ENCODE assay signal across 31 mouse cellular contexts in genomic region chr14:54965044-54965443, GRCm38 (mm10). TPM values are rescaled to one million over a fixed set of nuclear protein-coding genes. Genes with fewer than 3 reads are reported as not detected.
"Had no signal": no experiment of that assay in that cellular context is flagged by ENCODE, and none has a peak within 500 bp of the region (broad histone marks: within the 10 kb centered on the region; RNA-seq: fewer than 3 reads in every experiment).

No protein-coding gene starts in this region.

- H3K4me2 ChIP-seq: kidney, embryonic 15.5 days; liver, embryonic 13.5 days; midbrain, embryonic 13.5 days; neural tube, embryonic 13.5 days; stomach, embryonic 15.5 days had no signal

- H3K9me3 ChIP-seq: kidney, embryonic 15.5 days; liver, embryonic 13.5 days; midbrain, embryonic 10.5 days; midbrain, embryonic 13.5 days; neural tube, embryonic 13.5 days; stomach, embryonic 15.5 days had no signal

- H3K27me3 ChIP-seq: kidney, embryonic 15.5 days; midbrain, embryonic 13.5 days; neural tube, embryonic 13.5 days; stomach, embryonic 15.5 days had no signal

- H3K4me1 ChIP-seq: liver, embryonic 13.5 days; midbrain, embryonic 13.5 days; stomach, embryonic 15.5 days had no signal

- H3K4me3 ChIP-seq: kidney, embryonic 15.5 days; left cerebral cortex, adult 2 months; liver, embryonic 13.5 days; megakaryocyte, embryonic 14.5 days; midbrain, embryonic 10.5 days; midbrain, embryonic 13.5 days; myocyte; neural tube, embryonic 13.5 days; stomach, embryonic 15.5 days had no signal

- H3K36me3 ChIP-seq: kidney, embryonic 15.5 days; liver, embryonic 13.5 days; midbrain, embryonic 10.5 days; midbrain, embryonic 13.5 days; neural tube, embryonic 13.5 days; stomach, embryonic 15.5 days had no signal

- DNase-seq: kidney, postnatal 10 days; kidney, postnatal 36 days; layer of hippocampus, postnatal 36 days; liver, embryonic 13.5 days; lung, adult 2 months; lung, postnatal 10 days; lung, postnatal 36 days; retina, postnatal 1 day; right cerebral cortex, postnatal 25 days; spleen, adult 18-20 months; thymus, postnatal 25 days had no signal

- H3K27ac ChIP-seq: kidney, embryonic 15.5 days; left cerebral cortex, adult 2 months; liver, embryonic 13.5 days; midbrain, embryonic 10.5 days; midbrain, embryonic 13.5 days; neural tube, embryonic 13.5 days; stomach, embryonic 15.5 days had no signal

- ATAC-seq: midbrain, embryonic 13.5 days; midbrain, embryonic 16.5 days had no signal

- H3K9ac ChIP-seq: kidney, embryonic 15.5 days; liver, embryonic 13.5 days; midbrain, embryonic 13.5 days; neural tube, embryonic 13.5 days; stomach, embryonic 15.5 days had no signal

RNA-seq across cellular contexts. Expression of gene Myh6, which starts 1.7 kb away (rescaled TPM):
- total RNA-seq: liver, adult 2 months; monocyte, adult 5-6 weeks; neutrophil, adult 5-6 weeks had no signal

RNA-seq across cellular contexts. Expression of gene Gm17428, which starts 11.7 kb away (rescaled TPM):
- total RNA-seq: layer of hippocampus, adult 8-10 months; layer of hippocampus, postnatal 10 days; layer of hippocampus, postnatal 36 days; left cerebral cortex, adult 2 months; left cerebral cortex, postnatal 10 days; left cerebral cortex, postnatal 36 days; liver, adult 2 months; monocyte, adult 5-6 weeks; neutrophil, adult 5-6 weeks had no signal
- polyA plus RNA-seq: kidney, embryonic 15.5 days; limb, embryonic 11.5 days; limb, embryonic 14.5 days; liver, adult 2 months; liver, embryonic 13.5 days; liver, embryonic 16.5 days; lung, adult 2 months; midbrain, embryonic 10.5 days; midbrain, embryonic 13.5 days; midbrain, embryonic 16.5 days; myocyte; neural tube, embryonic 13.5 days; stomach, embryonic 15.5 days; thymus, postnatal 0 days had no signal

RNA-seq across cellular contexts. Expression of gene Cmtm5, which starts 29.0 kb away (rescaled TPM):
- total RNA-seq: liver, adult 2 months; monocyte, adult 5-6 weeks; neutrophil, adult 5-6 weeks had no signal
- polyA plus RNA-seq: liver, adult 2 months; myocyte had no signal

RNA-seq across cellular contexts. Expression of gene Myh7, which starts 29.4 kb away (rescaled TPM):
- total RNA-seq: monocyte, adult 5-6 weeks; neutrophil, adult 5-6 weeks had no signal
- polyA plus RNA-seq: liver, adult 2 months had no signal

RNA-seq across cellular contexts. Expression of gene Il25, which starts 32.5 kb away (rescaled TPM):
- total RNA-seq: layer of hippocampus, postnatal 10 days; layer of hippocampus, postnatal 36 days; left cerebral cortex, adult 2 months; left cerebral cortex, postnatal 10 days; left cerebral cortex, postnatal 36 days; liver, adult 2 months; monocyte, adult 5-6 weeks; neutrophil, adult 5-6 weeks had no signal
- polyA plus RNA-seq: kidney, embryonic 15.5 days; limb, embryonic 11.5 days; liver, adult 2 months; liver, embryonic 13.5 days; liver, embryonic 16.5 days; lung, adult 2 months; midbrain, embryonic 10.5 days; thymus, postnatal 0 days had no signal
